Mouse (Mus musculus): ENCODE results near the gene Sugt1.

Gene Sugt1

DNA sequence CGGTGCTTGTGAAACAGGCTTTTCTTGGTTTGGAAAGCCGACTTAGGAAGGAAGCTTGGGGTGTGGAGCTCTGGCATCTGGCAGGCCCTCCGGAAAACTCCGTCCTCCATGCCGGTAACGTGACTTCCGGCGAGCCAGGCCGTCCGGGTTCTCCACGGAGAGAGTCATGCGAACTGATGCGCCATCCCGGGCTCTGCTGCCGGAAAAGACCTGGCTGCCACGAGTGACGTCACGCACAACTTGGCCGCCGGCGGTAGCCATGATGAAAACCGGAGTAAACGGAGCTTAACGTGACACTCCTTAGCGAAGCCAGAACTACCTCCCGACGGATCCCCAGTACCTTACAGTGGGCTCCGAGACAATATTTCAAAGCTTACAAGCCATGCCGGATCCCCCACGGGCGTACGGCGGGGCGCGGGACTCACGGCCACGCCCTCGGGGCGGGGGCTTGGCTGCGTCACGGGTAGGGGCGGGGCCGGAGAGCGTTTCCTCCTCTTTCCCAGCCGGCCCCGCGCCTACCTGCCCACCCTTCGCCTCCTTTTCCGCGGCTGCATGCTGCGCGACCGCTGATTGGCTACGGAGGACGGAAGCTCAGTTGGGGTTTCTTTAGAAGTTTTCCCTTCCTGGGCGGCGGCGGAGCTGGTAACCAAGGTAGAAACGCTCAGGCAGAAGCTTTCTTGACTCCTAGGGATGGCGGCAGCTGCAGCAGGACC is at the start of gene Sugt1:
TSS of gene Sugt1 (plus strand) at position 553 of the 713 bp plus-strand sequence.
- peak; percentile 96 for DNase-seq (ENCODE audit: low spot score)

GRCm38 (mm10) chr14:79537921-79538320 is 49.6 kb upstream of the Sugt1 start:
- no peak for DNase-seq (ENCODE audit: low spot score)

- no peak for DNase-seq (ENCODE audit: low spot score)
Observed at GRCm38 (mm10) chr14:79541606-79542005, 45.9 kb upstream of the Sugt1 start.

DNA sequence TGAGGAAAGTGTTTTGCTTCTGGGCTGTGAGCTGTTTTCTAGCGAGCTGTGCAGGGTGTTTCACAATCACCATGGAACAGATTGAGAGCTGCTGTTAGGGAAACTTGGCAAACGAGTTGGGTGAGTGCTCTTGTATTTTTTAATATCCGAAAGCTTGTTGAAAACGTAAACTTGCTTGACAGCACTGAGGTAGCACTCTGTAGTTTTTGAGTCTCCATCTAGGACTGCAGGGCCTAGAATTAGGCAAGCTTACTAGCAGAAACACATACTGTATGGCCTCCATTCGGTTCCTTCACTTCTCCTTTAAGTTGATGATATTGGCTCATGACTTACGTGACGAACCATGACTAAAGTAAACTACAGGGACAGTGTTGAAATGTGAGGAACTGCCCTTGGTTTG is 38.1 kb upstream of the Sugt1 start:
- DNase-seq (ENCODE audit: low spot score) = peak; percentile 69

DNA sequence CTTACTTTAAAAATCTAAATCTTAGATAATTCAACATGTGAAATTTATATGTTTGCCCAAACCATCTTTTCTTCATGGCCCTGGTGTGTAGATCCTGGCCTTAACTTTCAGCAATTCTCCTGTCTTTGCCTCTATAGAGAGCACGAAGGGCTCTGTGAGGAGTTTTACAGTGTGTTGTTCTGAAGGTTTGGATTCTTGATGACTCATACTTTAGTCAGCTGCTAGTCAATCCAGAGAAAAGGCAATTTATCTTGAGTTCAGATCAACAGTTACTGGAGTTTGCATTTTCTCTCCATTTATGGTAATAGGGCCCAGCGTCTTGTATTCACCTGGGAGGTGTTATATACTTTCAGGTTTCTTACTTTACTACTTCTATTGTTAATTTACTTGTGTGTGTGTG is 35.6 kb upstream of the Sugt1 start:
- no peak for DNase-seq (ENCODE audit: low spot score)

- DNase-seq (ENCODE audit: low spot score) = no peak
Observed at GRCm38 (mm10) chr14:79552854-79553253, 34.6 kb upstream of the Sugt1 start.

DNA sequence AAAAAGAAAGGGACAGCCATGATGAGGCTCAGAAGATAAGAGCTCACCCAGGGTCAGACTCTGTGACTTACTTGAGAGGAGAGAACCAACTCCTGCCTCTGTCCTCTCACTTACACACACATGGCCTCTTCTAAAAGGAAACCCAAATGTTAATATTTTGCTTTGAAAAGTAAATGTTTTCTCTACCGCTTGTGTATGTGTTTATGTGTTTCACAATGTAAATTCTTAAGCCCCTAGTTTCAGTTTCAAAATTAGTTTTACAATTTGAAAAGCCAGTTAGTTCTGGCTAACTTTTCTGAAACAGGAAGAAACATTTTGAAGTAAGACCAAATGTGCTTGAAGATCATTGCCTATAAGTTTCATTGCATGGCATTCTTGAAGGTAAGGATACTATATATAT is 29.7 kb upstream of the Sugt1 start:
- DNase-seq (ENCODE audit: low spot score) = no peak

GRCm38 (mm10) chr14:79562745-79563144 is 24.7 kb upstream of the Sugt1 start:
- peak; percentile 71 for DNase-seq (ENCODE audit: low spot score)

- DNase-seq (ENCODE audit: low spot score) = no peak
Observed at GRCm38 (mm10) chr14:79564784-79565183, 22.7 kb upstream of the Sugt1 start.

- no peak for DNase-seq (ENCODE audit: low spot score)
Observed at GRCm38 (mm10) chr14:79573482-79574191, 13.9 kb upstream of the Sugt1 start.

DNA sequence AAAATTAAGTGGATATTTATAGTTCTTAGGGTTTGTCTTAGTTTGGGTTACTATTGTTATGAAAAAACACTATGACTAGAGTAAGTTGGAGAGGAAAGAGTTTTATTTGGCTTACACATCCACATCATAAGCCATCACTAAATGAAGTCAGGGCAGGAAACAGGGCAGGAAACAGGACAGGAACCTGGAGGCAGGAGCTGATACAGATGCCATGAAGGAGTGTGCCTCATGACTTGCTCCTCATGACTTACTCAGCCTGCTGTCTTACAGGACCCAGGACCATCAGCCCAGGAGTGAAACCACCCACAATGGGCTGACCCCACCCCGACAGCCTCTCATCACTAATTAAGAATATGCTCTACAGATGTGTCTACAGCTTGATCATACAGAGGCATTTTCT is 13.1 kb upstream of the Sugt1 start:
- DNase-seq (ENCODE audit: low spot score) = no peak

DNA sequence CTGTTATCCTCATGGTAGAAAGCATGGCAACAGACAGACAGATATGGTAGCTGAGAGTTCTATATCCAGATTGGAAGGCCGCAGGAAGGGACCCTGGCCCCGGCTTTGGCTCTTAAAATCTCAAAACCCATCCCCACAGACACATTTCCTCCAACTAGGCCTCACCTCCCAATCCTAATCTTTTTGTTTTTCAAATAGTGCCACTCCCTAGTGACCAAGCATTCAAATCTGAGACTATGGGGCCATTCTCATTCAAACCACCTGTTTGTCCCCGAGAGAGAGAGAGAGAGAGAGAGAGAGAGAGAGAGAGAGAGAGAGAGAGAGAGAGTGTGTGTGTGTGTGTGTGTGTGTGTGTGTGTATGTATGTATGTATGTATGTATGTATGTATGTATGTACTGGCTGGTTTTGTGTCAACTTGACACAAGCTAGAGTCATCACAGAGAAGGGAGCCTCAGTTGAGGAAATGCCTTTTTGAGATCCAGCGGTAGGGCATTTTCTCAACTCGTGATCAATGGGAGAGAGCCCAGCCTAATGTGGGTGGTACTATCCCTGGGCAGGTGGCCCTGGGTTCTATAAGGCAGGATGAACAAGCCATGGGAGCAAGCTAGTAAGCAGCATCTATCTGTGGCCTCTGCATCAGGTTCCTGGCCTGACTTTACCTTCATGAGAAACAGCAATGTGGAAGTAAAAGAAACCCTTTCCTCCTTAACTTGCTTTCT is 3.8 kb upstream of the Sugt1 start:
- DNase-seq (ENCODE audit: low spot score) = no peak

- DNase-seq (ENCODE audit: low spot score) = no peak
Observed at GRCm38 (mm10) chr14:79586499-79587138, 872 bp upstream of the Sugt1 start.

DNA sequence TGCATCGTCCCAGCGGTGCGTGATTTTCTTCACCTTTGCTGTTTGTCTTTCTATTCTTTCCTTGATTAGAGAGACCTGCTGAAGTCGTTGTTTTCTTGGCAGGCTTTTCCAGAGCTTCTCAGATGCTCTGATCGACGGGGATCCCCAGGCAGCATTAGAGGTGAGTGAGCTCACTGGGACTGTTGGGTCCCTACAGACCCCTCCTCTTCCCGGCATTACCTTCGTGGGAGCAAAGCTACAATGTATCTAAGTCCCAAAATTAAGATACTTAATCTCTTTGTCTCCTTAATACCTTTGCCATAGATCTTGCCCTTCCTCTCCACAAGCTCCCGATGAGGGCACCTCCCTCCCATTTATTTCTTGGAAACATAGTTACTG is 350 bp downstream of the Sugt1 start:
- no peak for DNase-seq (ENCODE audit: low spot score)

DNA sequence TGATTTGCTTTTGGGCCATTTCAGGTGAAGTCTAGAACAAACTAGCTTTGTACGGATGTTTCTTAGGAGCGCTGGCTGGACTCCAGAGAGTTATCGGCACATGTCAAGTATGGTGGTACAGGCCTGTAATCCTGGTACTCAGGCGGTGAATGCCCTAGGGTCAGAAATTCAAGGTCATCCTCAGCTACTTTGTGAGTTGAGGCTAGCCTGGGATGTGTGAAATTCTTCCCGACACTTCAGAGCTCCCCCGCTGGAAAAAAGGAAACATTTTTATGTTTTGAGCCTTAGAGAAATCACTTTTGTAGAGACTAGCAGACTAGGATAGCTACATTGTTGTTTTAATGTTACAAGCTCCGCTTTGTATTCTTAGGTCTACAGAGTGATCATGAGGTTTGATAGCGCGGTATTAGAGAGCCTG is 1.1 kb downstream of the Sugt1 start:
- DNase-seq (ENCODE audit: low spot score) = no peak

GRCm38 (mm10) chr14:79589401-79589800 is 1.9 kb downstream of the Sugt1 start:
- DNase-seq (ENCODE audit: low spot score) = no peak

GRCm38 (mm10) chr14:79590916-79591315 is 3.4 kb downstream of the Sugt1 start:
- no peak for DNase-seq (ENCODE audit: low spot score)

DNA sequence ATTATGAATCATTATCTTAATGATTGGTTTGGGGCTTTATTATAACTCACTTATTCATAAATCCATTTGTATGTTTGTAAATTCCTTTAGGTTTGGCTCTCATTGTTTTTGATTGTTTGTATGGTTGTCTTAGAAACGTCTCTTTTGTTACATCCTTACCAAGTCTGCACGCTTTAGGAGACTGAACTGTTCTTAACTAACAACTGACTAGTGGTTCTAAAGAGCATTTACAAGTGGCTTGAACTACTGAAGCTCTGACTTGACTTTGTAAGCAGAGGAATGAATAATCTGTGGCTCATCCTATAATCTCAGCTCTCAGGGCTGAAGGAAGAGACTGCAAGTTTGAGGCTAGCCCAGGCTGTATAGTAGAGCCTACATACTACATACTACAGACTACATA is 4.1 kb downstream of the Sugt1 start:
- no peak for DNase-seq (ENCODE audit: low spot score)

DNA sequence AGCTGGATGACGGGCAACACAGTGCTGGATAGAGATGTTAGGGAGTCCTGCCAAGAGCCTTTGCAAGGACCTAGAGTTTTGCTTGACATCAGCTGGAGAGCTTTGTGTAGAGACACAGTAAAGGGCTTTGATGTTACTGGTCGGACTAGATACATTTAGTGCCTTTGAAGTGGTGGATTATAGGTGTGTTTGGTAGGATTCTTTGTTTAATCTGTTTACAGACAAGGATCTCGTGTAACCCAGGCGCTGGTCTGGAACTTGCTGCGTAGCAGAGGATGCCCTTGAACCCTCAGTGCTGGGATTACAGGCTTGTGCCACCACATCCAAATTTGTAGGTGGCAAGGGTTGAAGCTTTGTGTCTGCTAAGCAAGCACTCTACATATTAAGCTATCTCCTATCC is 6.6 kb downstream of the Sugt1 start:
- no peak for DNase-seq (ENCODE audit: low spot score)

- no peak for DNase-seq (ENCODE audit: low spot score)
Observed at GRCm38 (mm10) chr14:79596602-79597001, 9.1 kb downstream of the Sugt1 start.

DNA sequence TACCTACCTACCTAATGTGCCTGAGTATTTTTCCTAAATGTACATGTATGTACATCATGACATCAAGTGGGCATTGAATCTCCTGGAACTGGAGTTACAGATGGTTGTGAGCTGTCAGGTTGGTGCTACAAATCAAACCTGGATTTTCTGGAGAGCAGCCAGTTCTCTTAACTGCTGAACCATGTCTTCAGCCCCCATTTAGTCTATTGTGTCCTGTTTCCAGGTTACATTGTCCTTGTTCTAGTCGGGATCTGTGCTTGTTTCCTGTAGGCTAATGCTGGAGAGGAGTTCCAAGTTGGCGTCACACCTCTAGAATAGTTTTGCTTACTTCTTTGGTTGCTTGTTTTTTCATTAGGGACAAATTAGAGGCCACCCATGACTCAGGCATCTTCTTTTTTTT is 18.4 kb downstream of the Sugt1 start:
- no peak for DNase-seq (ENCODE audit: low spot score)

DNA sequence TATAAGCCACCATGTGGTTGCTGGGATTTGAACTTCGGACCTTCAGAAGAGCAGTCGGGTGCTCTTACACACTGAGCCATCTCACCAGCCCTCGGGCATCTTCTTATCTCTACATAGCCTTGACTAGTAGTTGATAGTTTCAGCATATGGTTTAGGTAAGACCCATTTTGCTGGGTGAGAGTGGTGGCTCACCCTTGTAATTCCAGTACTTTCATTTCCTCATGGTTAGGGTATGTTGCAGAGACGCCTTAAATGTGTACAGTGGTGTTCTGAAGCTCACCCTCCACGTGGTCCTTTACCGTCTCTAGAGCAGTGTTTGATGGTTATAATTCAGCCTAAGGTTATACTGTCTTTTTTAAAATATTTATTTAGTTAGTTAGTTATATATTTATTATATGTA is 18.9 kb downstream of the Sugt1 start:
- no peak for DNase-seq (ENCODE audit: low spot score)

GRCm38 (mm10) chr14:79606867-79607266 is 19.4 kb downstream of the Sugt1 start:
- no peak for DNase-seq (ENCODE audit: low spot score)
